Mouse (Mus musculus): Measurements from ENCODE around the gene Vmn1r103. TPM values are rescaled to one million over a fixed set of nuclear protein-coding genes. Genes with fewer than 3 reads are reported as not detected.

The Vmn1r103 gene
- not detected for polyA plus RNA-seq (2017; shearing (Covaris generic))

DNA sequence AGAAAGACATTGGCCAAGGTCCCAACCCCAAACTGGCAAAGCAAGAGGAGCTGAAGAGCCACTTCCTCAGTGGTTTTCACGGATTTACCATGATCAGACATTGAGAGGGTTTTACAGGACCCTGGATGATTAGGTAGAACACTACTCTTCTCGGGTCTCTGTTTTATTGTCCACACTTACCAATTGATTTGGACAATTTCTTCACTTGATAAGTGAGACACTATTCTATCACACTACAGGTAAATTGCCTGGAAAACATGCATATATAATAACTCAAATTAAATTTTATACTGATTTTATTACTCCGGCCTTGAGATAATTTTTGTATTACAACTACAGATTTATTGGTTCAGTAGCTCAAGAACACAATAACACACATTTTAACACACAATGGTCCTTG, at the start of gene Vmn1r103:
Vmn1r103 (minus strand) TSS at position 101 of the 400 bp plus-strand sequence.

DNA sequence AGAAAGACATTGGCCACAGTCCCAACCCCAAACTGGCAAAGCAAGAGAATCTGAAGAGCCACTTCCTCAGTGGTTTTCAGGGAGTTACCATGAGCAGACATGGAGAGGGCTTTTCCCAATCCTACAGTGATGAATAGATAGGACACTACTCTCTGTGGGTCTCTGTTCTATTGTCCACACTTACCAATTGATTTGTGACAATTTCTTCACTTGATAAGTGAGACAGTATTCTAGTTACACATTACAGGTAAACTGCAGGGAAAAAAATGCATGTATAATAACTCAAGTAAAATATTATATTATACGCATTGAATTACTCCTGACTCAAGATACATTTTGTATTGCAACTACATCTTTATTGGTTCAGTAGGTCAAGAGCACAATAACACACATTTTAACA, 35.3 kb upstream of the Vmn1r103 start, which contains the start of gene Gm5726:
Gm5726 (minus strand) TSS at position 101 of the 400 bp plus-strand sequence.

DNA sequence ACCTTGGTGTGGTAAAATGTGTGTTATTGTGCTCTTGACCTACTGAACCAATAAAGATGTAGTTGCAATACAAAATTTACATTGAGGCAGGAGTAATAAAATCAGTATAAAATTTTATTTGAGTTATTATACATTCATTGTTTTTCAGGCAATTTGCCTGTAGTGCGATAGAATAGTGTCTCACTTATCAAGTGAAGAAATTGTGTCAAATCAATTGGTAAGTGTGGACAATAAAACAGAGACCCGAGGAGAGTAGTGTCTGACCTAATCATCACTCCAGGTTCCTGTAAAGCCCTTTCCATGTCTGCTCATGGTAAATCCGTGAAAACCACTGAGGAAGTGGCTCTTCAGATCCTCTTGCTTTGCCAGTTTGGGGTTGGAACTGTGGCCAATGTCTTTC, 23.2 kb upstream of the Vmn1r103 start, which contains the start of gene Vmn1r104:
Vmn1r104 (plus strand) TSS at position 301 of the 400 bp plus-strand sequence.

DNA sequence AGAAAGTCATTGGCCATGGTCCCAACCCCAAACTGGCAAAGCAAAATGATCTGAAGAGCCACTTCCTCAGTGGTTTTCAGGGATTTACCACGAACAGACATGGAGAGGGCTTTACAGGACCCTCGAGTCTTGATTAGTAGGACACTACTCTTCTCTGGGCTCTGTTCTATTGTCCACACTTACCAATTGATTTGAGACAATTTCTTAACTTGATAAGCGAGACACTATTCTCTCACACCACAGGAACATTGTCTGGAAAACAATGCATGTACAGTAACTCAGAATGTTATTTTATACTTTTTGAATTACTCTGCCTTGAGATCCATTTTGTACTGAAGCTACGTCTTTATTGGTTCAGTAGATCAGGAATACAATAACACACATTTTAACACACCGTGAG, 35.5 kb downstream of the Vmn1r103 start, which contains the start of gene Gm10670:
Gm10670 (minus strand) TSS at position 101 of the 400 bp plus-strand sequence.

Other genes starting within 250 kb of the Vmn1r103 start
- under 1 TPM in 1 of 2 experiments, not detected in 1; 0.36 TPM for gene Gm5890, start 247.7 kb downstream of the Vmn1r103 start, polyA plus RNA-seq (2017; shearing (Covaris generic))
- gene Gm4133, start 176.5 kb downstream of the Vmn1r103 start, polyA plus RNA-seq (2017; shearing (Covaris generic)) = not detected
- gene Gm5728, start 135.1 kb downstream of the Vmn1r103 start, polyA plus RNA-seq (2017; shearing (Covaris generic)) = not detected
- gene Vmn1r100, start 92.6 kb downstream of the Vmn1r103 start, polyA plus RNA-seq (2017; shearing (Covaris generic)) = not detected
- not detected for gene Vmn1r101, start 67.9 kb downstream of the Vmn1r103 start, polyA plus RNA-seq (2017; shearing (Covaris generic))
- gene Gm10670, start 35.6 kb downstream of the Vmn1r103 start, polyA plus RNA-seq (2017; shearing (Covaris generic)) = not detected
- gene Vmn1r104, start 23.3 kb upstream of the Vmn1r103 start, polyA plus RNA-seq (2017; shearing (Covaris generic)) = not detected
- not detected for gene Gm5726, start 35.2 kb upstream of the Vmn1r103 start, polyA plus RNA-seq (2017; shearing (Covaris generic))
- not detected for gene Gm4141, start 65.7 kb upstream of the Vmn1r103 start, polyA plus RNA-seq (2017; shearing (Covaris generic))
- gene Gm4513, start 88.5 kb upstream of the Vmn1r103 start, polyA plus RNA-seq (2017; shearing (Covaris generic)) = under 1 TPM in 1 of 2 experiments, not detected in 1; 0.36 TPM
- under 1 TPM; 0.27 to 0.29 TPM for gene Vmn1r107, start 158.4 kb upstream of the Vmn1r103 start, polyA plus RNA-seq (2017; shearing (Covaris generic))
- not detected for gene Vmn1r111, start 192.7 kb upstream of the Vmn1r103 start, polyA plus RNA-seq (2017; shearing (Covaris generic))
- gene Gm10668, start 220.1 kb upstream of the Vmn1r103 start, polyA plus RNA-seq (2017; shearing (Covaris generic)) = under 1 TPM in 1 of 2 experiments, not detected in 1; 0.27 TPM